Mouse (Mus musculus): ENCODE measurements at regions not wholly inside any gene's neighbourhood (a gene's known extent, or its start where the extent isn't known, plus 50 kb on each side); places are given as distances from the start of the nearest gene placed in this dataset.

- Histone ChIP-seq H3K9ac (ENCODE audit: low read depth, low read length) (no peak overlapping the region), H3K4me2 (ENCODE audit: low read length) (no peak overlapping the region), H3K36me3 (ENCODE audit: insufficient read depth, low read length) (no peaks in the 10 kb centered on the region), H3K27me3 (ENCODE audit: insufficient read depth, low read length) (no peaks in the 10 kb centered on the region), H3K4me3 (replicated peaks; ENCODE audit: low read depth, low read length) (no peak overlapping the region), H3K4me1 (replicated peaks; ENCODE audit: insufficient read depth, low read length) (no peaks in the 10 kb centered on the region), H3K27ac (no peak overlapping the region), H3K9me3 (replicated peaks; ENCODE audit: low read length) (no peaks in the 10 kb centered on the region)
- 27% methylated on average over 8 of the region's 8 CpGs for WGBS
- ATAC-seq (replicated peaks; ENCODE audit: low FRiP score, low read depth) (no peak), DNase-seq (ENCODE audit: low spot score) (no peak)
- TF ChIP-seq CTCF (IDR thresholded peaks at IDR 0.05; ENCODE audit: low read depth), result no peak
Observed at GRCm38 (mm10) chr13:52328766-52329165, 202.3 kb downstream of the Diras2 start.

DNA sequence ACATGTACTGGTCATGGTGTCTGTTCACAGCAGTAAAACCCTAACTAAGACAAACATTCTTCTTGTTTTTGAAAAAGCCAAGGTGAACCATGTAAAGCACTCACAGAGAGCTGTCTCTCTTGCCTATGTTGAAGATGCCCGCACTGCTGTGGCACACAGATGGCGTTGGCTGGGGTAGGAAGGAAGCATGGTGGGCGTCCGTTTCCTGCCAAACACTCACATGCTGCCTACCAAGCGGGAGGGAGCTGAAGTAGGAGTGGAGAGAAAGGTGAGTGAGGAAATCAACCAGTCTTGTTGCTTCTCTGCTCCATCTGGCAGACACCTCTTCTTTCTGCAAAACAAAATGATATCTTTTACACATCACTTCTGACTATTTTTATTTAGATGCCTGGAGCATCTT lies 200.0 kb downstream of the Diras2 start:
- Histone ChIP-seq H3K36me3 (ENCODE audit: insufficient read depth, low read length) (no peaks in the 10 kb centered on the region), H3K4me1 (replicated peaks; ENCODE audit: insufficient read depth, low read length) (no peaks in the 10 kb centered on the region), H3K27me3 (ENCODE audit: insufficient read depth, low read length) (no peaks in the 10 kb centered on the region), H3K4me2 (ENCODE audit: low read length) (no peak overlapping the region), H3K9me3 (replicated peaks; ENCODE audit: low read length) (no peaks in the 10 kb centered on the region), H3K4me3 (replicated peaks; ENCODE audit: low read depth, low read length) (no peak overlapping the region), H3K27ac (no peak overlapping the region), H3K9ac (ENCODE audit: low read depth, low read length) (no peak overlapping the region)
- no peak for DNase-seq (ENCODE audit: low spot score)
- 84% methylated on average over 5 of the region's 5 CpGs for WGBS
- no peak for TF ChIP-seq CTCF (IDR thresholded peaks at IDR 0.05; ENCODE audit: low read depth)
- no peak for ATAC-seq (replicated peaks; ENCODE audit: low FRiP score, low read depth)

GRCm38 (mm10) chr13:52334962-52335361 lies 196.1 kb downstream of the Diras2 start:
- no peak overlapping the region for H3K9ac ChIP-seq (ENCODE audit: low read depth, low read length)
- 76% methylated on average over 3 of the region's 3 CpGs for WGBS
- no peak overlapping the region for H3K27ac ChIP-seq
- TF ChIP-seq CTCF (IDR thresholded peaks at IDR 0.05; ENCODE audit: low read depth), result no peak
- no peak overlapping the region for H3K4me2 ChIP-seq (ENCODE audit: low read length)
- no peaks in the 10 kb centered on the region for H3K4me1 ChIP-seq (replicated peaks; ENCODE audit: insufficient read depth, low read length)
- no peaks in the 10 kb centered on the region for H3K36me3 ChIP-seq (ENCODE audit: insufficient read depth, low read length)
- no peak overlapping the region for H3K4me3 ChIP-seq (replicated peaks; ENCODE audit: low read depth, low read length)
- DNase-seq (ENCODE audit: low spot score) (no peak), ATAC-seq (replicated peaks; ENCODE audit: low FRiP score, low read depth) (no peak)
- H3K9me3 ChIP-seq (replicated peaks; ENCODE audit: low read length), result no peaks in the 10 kb centered on the region
- H3K27me3 ChIP-seq (ENCODE audit: insufficient read depth, low read length), result no peaks in the 10 kb centered on the region

- TF ChIP-seq CTCF (IDR thresholded peaks at IDR 0.05; ENCODE audit: low read depth), result no peak
- H3K4me2 ChIP-seq (ENCODE audit: low read length), result no peak overlapping the region
- no peak overlapping the region for H3K27ac ChIP-seq
- no peaks in the 10 kb centered on the region for H3K36me3 ChIP-seq (ENCODE audit: insufficient read depth, low read length)
- ATAC-seq (replicated peaks; ENCODE audit: low FRiP score, low read depth), result no peak
- H3K4me3 ChIP-seq (replicated peaks; ENCODE audit: low read depth, low read length), result no peak overlapping the region
- H3K9me3 ChIP-seq (replicated peaks; ENCODE audit: low read length), result no peaks in the 10 kb centered on the region
- 68% methylated on average over 7 of the region's 7 CpGs for WGBS
- no peak for DNase-seq (ENCODE audit: low spot score)
- H3K27me3 ChIP-seq (ENCODE audit: insufficient read depth, low read length), result no peaks in the 10 kb centered on the region
- no peak overlapping the region for H3K9ac ChIP-seq (ENCODE audit: low read depth, low read length)
- no peaks in the 10 kb centered on the region for H3K4me1 ChIP-seq (replicated peaks; ENCODE audit: insufficient read depth, low read length)
Observed at GRCm38 (mm10) chr13:52337936-52338335, 193.1 kb downstream of the Diras2 start.

DNA sequence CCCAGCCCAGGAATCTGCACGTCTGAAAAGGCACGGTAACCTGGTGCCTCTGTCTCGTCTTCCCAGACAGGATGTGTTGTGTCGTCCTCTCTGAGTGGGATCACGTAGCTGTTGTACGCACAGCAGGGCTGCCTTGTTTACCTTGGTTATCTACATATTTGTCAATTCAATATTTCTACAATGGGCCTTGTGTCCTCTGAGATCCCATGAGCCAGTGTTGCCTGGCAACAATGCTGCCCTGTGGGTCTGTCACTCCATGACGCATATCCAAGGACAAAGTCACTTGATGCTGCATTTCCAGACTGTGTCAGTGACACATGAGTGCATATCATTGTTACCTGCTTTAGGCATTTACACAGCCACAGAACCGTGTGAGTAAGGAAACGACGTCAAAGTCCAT lies 191.9 kb downstream of the Diras2 start:
- no peaks in the 10 kb centered on the region for H3K9me3 ChIP-seq (replicated peaks; ENCODE audit: low read length)
- no peak overlapping the region for H3K4me2 ChIP-seq (ENCODE audit: low read length)
- WGBS, result 43% methylated on average over 10 of the region's 10 CpGs
- no peak overlapping the region for H3K27ac ChIP-seq
- H3K9ac ChIP-seq (ENCODE audit: low read depth, low read length), result no peak overlapping the region
- DNase-seq (ENCODE audit: low spot score), result no peak
- no peak for TF ChIP-seq CTCF (IDR thresholded peaks at IDR 0.05; ENCODE audit: low read depth)
- H3K36me3 ChIP-seq (ENCODE audit: insufficient read depth, low read length), result no peaks in the 10 kb centered on the region
- H3K27me3 ChIP-seq (ENCODE audit: insufficient read depth, low read length), result no peaks in the 10 kb centered on the region
- no peak for ATAC-seq (replicated peaks; ENCODE audit: low FRiP score, low read depth)
- no peak overlapping the region for H3K4me3 ChIP-seq (replicated peaks; ENCODE audit: low read depth, low read length)
- H3K4me1 ChIP-seq (replicated peaks; ENCODE audit: insufficient read depth, low read length), result no peaks in the 10 kb centered on the region

- Histone ChIP-seq H3K4me1 (replicated peaks; ENCODE audit: insufficient read depth, low read length) (no peaks in the 10 kb centered on the region), H3K9me3 (replicated peaks; ENCODE audit: low read length) (no peaks in the 10 kb centered on the region), H3K4me3 (replicated peaks; ENCODE audit: low read depth, low read length) (no peak overlapping the region), H3K36me3 (ENCODE audit: insufficient read depth, low read length) (no peaks in the 10 kb centered on the region), H3K27me3 (ENCODE audit: insufficient read depth, low read length) (no peaks in the 10 kb centered on the region), H3K27ac (no peak overlapping the region), H3K9ac (ENCODE audit: low read depth, low read length) (no peak overlapping the region), H3K4me2 (ENCODE audit: low read length) (no peak overlapping the region)
- DNase-seq (ENCODE audit: low spot score) (no peak), ATAC-seq (replicated peaks; ENCODE audit: low FRiP score, low read depth) (no peak)
- WGBS, result 88% methylated on average over 8 of the region's 8 CpGs
- no peak for TF ChIP-seq CTCF (IDR thresholded peaks at IDR 0.05; ENCODE audit: low read depth)
Observed at GRCm38 (mm10) chr13:52341981-52342380, 189.1 kb downstream of the Diras2 start.

DNA sequence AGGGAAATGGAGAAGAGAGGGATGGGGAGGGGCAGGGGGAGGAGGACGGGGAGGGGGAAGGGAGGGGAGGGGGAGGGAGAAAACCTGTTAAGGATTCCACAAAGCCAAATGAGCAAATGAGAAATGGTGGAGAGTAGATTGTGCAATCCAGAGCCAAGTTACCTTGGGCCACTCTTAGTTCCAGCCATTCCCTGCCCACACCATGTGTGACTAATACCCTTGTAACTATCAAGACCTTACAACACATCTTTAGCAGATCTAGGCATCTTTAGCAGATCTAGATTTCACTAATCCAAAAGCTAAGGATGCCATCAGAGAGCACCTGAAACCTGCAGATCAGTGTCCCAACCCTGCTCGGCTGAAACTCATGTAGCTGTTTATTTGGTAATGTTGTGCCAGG lies 186.7 kb downstream of the Diras2 start:
- Histone ChIP-seq H3K36me3 (ENCODE audit: insufficient read depth, low read length) (no peaks in the 10 kb centered on the region), H3K9ac (ENCODE audit: low read depth, low read length) (no peak overlapping the region), H3K4me3 (replicated peaks; ENCODE audit: low read depth, low read length) (no peak overlapping the region), H3K9me3 (replicated peaks; ENCODE audit: low read length) (no peaks in the 10 kb centered on the region), H3K27ac (no peak overlapping the region), H3K27me3 (ENCODE audit: insufficient read depth, low read length) (no peaks in the 10 kb centered on the region), H3K4me2 (ENCODE audit: low read length) (no peak overlapping the region), H3K4me1 (replicated peaks; ENCODE audit: insufficient read depth, low read length) (no peaks in the 10 kb centered on the region)
- WGBS, result 74% methylated on average over 2 of the region's 2 CpGs
- no peak for TF ChIP-seq CTCF (IDR thresholded peaks at IDR 0.05; ENCODE audit: low read depth)
- no peak for DNase-seq (ENCODE audit: low spot score)
- ATAC-seq (replicated peaks; ENCODE audit: low FRiP score, low read depth), result no peak
